Mouse (Mus musculus): ENCODE measurements around the gene Slc35f6.

The Slc35f6 gene

GRCm38 (mm10) chr5:30647815-30648560, at the start of gene Slc35f6:
TSS of gene Slc35f6 (plus strand) at chr5:30647933.
- peak; percentile 76 for DNase-seq (ENCODE audit: low spot score)

DNA sequence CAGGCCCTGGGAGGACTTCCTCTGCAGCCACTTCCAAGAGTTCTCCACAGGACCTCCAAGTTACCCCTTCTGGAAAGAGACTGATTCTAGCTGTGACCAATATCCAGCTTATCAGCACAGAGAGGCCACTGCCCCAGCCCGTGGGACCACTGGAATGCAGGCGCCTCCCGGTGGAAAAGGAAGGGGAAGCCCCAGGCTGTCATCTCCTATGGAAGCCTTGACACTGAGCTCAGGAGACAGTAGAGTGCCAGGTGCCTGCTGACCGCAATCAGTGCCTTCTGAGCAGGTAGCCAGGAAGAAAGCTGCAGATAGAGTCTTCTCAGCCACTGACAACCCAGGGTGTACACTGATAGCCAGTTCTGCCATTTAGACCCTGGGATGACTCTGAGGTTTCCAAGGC, 46.3 kb upstream of the Slc35f6 start:
- DNase-seq (ENCODE audit: low spot score) = no peak

DNA sequence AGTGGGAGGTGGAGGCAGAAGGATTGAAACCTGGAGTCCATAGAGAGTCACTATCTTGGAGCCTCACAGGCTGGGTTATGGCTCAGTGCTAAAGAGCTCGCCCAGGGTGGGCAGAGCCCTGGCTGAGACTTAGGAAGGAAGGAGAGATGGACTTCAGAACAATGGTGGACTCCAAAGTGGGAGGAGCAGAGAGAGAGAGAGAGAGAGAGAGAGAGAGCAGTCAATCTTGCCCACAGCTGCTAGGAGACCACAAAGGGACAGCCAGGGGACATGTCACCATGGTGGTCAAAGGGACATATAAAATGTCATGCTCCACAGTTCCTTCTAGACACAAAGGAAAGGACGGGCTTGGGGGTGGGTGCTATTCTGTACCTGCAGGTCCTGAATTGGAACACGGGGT, 44.5 kb upstream of the Slc35f6 start:
- DNase-seq (ENCODE audit: low spot score) = no peak

DNA sequence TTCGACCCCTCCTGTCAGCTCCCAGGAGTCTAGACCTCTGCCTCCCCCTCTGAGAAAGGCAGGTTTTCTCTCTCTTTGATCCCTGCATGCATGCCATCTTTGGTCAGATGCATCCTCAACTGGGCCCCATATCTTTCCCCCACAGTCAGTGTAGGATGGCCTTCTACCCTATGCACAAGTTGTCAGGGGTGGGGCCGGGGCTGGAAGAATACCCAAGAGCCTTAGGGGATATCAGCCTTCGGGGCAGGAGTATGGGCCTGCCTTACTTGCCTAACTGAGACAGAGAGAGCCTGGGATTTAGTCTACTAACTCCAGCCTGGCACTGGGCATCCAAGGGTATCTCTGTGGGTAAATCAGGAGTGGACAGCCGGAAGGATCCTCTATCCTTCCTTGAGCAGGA, 43.8 kb upstream of the Slc35f6 start:
- no peak for DNase-seq (ENCODE audit: low spot score)

- DNase-seq (ENCODE audit: low spot score) = no peak
Measured at GRCm38 (mm10) chr5:30604769-30605188, 43.0 kb upstream of the Slc35f6 start.

GRCm38 (mm10) chr5:30605649-30606048, 42.1 kb upstream of the Slc35f6 start:
- no peak for DNase-seq (ENCODE audit: low spot score)

- DNase-seq (ENCODE audit: low spot score) = no peak
Measured at GRCm38 (mm10) chr5:30606424-30607073, 41.2 kb upstream of the Slc35f6 start.

DNA sequence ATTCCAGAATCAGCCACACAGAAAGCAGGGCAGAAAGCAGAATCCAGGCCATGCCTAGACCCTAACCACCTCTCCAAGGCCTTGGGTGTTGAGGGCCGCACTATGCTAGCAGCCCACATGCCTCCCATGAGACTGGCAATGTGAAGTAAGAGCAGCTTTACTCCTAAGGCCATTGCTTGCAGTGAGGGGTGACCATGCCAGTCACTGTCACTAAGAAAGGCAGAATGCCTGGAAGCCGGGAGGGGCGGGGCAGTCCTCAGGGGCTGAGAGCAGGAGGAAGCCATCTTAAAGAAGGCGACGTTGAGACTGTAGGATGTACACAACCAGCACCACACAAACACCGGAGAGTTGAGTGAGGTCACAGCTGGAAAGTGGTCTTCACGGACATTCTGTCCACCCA, 38.6 kb upstream of the Slc35f6 start:
- no peak for DNase-seq (ENCODE audit: low spot score)

DNA sequence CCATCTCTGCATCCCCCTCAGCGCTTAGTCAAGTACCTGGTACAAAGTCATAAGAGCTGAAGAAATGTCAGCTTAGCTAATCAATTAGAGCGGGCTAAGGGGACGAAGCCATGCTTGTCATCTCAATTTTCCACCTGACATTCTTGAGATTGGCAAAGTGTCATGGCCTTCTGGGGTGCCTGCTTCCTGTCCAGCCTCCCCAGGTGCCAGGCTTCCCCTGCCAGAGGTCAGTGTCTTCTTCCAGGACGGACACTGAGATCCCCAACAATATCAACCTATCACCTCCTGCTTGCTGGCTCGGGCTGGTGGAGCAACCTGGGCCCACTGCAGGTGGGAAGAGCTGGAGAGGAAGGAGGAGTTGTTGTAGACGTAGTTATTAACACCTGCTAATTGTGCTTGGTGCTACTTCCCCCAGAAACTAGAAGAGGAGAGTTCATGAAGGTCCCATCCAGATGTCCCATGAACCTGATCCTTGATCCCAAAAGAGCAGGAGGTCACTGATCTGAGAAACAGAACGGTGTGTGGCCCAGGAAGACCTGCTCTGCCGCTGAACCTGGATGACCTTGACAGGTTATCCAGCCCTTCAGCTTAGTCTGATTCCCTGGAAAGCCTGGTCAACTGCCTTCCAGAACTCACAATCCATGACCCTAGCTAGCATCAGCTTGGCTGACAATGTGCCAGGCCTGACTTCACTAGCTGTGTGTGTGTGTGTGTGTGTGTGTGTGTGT, 37.7 kb upstream of the Slc35f6 start:
- DNase-seq (ENCODE audit: low spot score) = no peak

DNA sequence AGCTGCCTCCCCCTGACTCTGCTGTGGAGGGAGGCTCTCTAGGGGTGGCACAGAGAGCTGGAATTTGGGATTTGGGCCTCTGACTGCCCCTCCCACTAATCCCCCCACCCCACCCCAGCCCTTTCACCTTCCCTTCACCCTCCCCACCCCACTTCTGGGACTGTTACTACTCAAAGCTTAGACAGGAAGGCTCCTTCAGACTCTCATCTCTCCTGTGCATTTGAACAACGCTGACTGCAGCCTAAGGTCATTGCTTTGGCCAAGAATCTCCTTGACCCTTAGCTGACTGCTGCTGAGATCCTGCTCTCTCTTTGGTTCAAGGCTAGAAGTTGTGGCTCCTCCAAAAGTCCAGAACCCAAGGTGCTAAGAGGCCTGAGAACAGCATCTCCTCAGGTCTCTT, 36.6 kb upstream of the Slc35f6 start:
- no peak for DNase-seq (ENCODE audit: low spot score)

DNA sequence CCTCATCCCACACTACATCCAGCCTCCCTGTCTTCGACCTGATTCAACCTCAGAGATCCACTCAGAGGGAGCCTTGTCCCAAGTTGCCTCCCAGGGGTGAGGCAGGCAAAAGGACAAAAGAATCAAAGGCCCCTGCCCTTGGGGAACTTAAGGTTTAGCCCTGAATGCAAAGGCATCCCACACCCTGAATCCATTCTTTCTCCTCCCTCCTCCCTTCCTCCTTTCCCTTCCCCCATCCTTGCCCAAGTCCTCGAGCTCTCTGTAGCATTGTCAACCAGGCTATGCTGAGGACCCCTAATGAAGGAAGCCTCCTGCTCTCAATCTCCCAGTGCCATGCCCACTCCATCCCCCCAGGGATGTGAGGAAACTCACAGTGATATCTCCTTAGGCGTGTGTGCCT, 36.0 kb upstream of the Slc35f6 start:
- DNase-seq (ENCODE audit: low spot score) = no peak

DNA sequence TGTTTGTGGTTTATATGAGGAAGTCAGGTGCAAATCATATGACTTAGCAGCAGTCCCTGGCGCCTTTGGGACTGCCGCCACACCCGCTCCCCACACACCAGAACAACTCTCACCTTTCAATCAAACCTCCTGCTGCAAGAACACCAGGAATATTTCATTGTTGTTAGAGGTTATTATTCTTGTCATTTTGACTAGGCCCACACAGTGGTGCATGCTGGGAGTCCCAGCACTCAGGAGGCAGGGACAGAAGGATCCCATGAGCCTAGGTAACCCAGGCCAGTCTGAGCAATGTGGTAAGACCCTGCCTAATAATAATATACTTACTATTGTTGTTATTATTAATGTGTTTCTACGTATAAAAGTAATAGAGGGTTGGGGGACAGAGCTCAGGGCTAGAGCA, 35.2 kb upstream of the Slc35f6 start:
- no peak for DNase-seq (ENCODE audit: low spot score)

GRCm38 (mm10) chr5:30613242-30613641, 34.5 kb upstream of the Slc35f6 start:
- no peak for DNase-seq (ENCODE audit: low spot score)

GRCm38 (mm10) chr5:30614221-30614620, 33.5 kb upstream of the Slc35f6 start:
- no peak for DNase-seq (ENCODE audit: low spot score)

GRCm38 (mm10) chr5:30615416-30615815, 32.3 kb upstream of the Slc35f6 start:
- DNase-seq (ENCODE audit: low spot score) = no peak

DNA sequence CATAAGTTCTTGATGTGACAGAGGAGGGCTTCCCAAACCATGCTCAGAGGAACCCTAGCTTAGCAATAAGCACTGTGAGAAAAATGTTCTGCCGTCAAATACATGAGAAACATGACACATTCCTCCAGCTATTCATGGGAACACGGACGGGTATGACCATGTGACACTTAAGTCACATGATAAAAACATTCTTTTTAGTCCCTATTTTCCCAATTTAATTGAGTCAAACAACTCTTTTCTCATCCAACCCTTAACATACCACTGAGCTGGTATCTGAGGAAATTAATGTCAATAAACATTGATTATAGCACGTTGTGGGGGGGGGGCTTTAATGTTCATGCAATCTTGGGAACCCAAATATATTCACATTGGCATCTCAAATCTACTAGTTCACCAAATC, 31.9 kb upstream of the Slc35f6 start:
- DNase-seq (ENCODE audit: low spot score) = no peak

DNA sequence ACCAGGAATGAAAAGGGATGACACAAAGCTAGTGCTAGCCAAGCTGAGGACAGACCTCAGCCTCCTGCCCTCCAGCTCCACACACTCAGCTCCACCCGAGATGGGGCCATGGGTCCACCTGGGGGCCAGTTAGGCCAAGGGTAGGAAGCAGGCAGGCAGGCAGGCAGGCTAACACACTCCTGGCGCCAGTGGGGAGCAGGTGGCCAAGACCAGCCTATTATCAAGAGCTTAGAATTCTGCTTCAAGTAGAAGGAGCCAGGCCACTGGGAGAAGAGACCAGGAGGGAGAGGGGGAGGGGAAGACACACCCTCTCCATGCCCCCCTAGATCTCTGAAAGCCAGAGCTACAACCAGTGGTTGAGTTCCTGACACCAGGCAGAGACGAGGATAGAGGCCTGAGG, 31.1 kb upstream of the Slc35f6 start:
- DNase-seq (ENCODE audit: low spot score) = no peak

DNA sequence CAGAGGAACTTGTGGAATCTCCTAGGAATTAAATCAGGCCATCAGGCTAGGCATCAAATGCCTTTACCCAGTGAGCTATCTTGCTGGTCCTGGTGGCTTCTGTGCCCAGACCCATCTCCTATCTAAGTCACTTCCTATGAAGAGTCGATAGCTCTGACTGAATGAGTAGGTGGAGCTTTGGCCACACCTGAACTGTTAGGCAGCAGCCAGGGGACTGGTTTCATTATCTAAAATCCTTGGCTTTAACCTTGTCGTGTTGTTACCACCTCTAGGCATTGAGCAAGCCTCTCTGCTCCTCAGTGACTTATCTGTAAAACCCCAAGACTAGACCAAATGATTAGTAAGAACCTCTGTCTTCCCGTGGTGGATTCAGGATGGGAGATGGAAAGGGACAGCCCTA, 30.4 kb upstream of the Slc35f6 start:
- DNase-seq (ENCODE audit: low spot score) = no peak

DNA sequence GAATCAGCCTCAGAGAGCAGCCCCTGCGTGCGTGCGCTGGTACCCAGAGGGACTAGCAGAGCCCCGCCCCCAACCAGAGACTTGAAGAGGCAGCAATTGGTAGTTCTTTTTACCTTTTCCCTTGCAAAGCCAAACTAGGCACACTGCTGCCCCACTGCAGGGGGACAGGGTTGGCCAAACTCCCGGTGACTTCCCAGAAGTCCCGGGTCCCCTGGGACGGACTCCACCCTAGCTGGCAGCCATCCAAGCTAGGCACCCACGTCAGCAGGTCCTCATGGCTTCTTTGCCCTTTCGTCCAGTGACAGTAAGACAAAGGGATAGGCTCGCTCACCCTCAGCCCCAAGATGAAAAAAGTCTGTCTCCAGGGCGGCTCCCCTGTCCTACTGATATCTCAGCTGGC, 29.9 kb upstream of the Slc35f6 start:
- DNase-seq (ENCODE audit: low spot score) = no peak

- no peak for DNase-seq (ENCODE audit: low spot score)
Measured at GRCm38 (mm10) chr5:30618376-30619003, 29.2 kb upstream of the Slc35f6 start.

DNA sequence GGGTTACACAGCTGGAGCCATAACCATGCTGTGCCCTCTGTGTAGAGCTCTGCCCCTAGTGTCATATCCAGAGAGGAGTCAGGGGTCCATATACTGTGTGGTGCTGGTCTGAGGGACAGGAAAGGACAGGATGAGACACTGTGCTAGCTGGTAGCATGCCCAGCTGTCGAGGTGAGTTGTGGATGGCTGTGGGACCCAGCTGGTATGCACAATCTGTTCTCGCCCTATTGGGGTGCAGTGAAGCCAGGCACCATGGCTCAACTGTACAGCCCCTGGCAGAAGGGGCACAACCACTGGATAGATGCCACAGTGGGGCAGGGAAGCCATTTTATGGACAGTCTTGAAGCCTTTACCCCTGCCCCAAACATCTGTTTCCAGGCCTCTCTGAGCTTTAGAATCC, 28.5 kb upstream of the Slc35f6 start:
- no peak for DNase-seq (ENCODE audit: low spot score)

DNA sequence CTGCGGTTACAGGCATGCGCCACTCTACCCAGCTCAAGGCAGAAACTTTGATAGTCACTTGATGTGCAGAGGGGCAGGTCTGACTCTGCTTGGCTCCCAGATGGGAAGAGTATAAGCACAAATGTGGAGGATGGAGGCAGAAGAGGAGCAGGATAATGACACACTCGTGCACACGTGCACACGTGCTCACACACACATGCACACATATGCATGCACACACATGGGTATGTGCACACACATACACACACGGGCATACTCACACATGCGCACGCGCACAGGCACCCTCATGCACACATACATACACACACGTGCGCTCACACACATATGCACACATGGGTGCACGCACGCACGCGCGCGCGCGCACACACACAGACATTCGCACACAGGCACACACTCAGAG, 27.2 kb upstream of the Slc35f6 start:
- no peak for DNase-seq (ENCODE audit: low spot score)
